Mouse (Mus musculus) erythroblast, adult 5-6 weeks (primary cell): ENCODE measurements around the gene Srrt. TPM values are rescaled to one million over a fixed set of nuclear protein-coding genes. Genes with fewer than 3 reads are reported as not detected.

Source experiments
- ATAC-seq: replicated peaks from 2 replicates; pipeline ENCODE4 v1.8.0; 2016; ENCODE audit warnings: moderate number of reproducible peaks, mild to moderate bottlenecking, moderate TSS enrichment, inconsistent platforms; ENCODE audit not compliant: poor library complexity, low FRiP score, severe bottlenecking
- total RNA-seq, 2 experiments: library from RNA; stranded (forward) in 1 of 2; stranded (reverse) in 1 of 2; fragments of 150-400 nt in 1 of 2; fragments of 200-764, 138-1000 nt in 1 of 2; gene quantifications; 2 replicates each; pipeline versions ENCODE4 v1.2.3 to v1.2.4; 2015 to 2017; ENCODE audit warnings: low replicate concordance in 2 of 2

Gene Srrt
- total RNA-seq, 2 experiments from 2014 or later = 85.7 to 227 TPM

DNA sequence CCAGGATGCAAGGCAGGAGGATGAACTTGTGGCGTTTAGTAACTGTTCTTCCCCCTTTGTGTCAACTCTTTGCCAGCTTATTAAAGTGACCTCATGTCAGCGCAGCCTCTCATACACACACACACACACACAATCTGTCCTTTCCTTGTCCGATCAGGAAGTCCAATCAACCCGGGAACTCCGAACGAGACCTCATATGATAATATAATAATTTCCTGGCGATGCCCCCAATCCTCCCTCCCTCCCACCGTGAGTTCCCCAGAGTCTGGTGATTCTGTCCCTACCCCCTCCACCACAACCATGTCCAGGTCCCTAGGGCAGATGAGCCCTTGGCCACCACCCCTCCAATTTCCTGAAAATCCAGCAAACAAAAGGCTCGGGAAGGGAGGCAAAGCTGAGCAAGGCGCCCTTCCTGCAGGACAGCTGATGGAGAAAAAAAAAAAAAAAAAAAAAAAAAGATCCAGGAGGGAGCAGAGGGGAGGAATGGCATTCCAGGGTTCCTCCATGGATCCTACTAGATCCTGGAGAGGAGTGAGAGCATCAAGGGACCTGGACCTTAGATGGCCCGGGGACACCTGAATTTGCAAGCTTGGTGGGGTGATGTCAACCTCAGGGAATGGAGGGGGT is 31.3 kb upstream of the Srrt start:
- no peak for ATAC-seq

GRCm38 (mm10) chr5:137338256-137338655 is 30.8 kb upstream of the Srrt start:
- ATAC-seq = peak; percentile 90

- no peak for ATAC-seq
Observed at GRCm38 (mm10) chr5:137337190-137337589, 29.7 kb upstream of the Srrt start.

DNA sequence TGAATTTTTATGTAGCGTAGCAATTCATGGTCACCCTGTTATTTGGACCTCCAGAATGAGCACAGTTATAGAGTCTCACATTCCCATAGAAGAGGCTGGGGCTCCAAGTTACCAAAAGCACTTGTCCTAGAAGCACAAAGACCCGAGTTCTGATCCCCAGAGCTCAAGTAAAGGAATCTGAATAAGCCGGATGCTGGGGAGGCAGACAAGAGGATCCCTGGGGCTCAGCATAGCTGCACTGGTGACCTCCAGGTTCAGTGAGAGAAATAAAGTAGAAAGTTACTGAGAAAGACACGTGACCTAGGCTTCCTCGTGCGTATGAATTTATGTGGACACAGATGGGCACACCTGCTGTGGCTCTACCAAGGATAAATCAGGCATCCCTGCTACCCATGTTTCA is 27.6 kb upstream of the Srrt start:
- ATAC-seq = no peak

- ATAC-seq = no peak
Observed at GRCm38 (mm10) chr5:137334317-137334716, 26.8 kb upstream of the Srrt start.

DNA sequence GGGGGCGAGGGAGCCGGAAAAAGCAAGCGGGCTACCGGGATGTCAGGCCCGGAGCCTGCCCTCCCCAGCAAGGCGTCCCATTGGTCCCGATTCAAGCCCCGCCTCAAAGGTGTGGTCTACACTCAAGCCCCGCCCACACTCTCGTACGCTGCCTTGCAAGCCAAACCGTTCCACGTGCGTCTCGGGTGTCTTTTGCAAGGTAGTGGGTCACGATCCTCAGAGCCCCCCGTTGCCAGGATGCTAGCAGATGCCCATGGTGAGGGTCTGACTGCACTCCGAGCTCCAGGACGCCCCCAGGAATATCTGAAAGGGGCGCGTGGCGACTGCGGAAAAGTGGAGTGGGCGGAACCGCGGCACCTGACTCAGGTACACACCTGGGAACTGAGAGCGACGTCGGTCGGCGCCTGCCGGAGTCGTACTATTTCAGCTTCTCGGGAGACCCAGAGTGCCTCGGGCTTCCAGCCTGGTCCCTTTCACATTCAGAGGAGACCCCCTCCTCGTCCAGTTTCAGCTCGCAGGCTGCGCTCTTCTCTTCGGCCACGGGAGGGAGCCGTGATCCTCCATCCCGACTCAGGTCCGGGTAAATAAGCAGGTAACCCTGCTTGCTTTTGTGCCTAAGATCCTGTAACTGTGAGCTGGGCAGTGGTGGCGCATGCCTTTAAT is 26.2 kb upstream of the Srrt start, which contains the start of gene Slc12a9:
TSS of gene Slc12a9 (minus strand) at position 86 of the 663 bp plus-strand sequence.
- peak; percentile 89 for ATAC-seq

DNA sequence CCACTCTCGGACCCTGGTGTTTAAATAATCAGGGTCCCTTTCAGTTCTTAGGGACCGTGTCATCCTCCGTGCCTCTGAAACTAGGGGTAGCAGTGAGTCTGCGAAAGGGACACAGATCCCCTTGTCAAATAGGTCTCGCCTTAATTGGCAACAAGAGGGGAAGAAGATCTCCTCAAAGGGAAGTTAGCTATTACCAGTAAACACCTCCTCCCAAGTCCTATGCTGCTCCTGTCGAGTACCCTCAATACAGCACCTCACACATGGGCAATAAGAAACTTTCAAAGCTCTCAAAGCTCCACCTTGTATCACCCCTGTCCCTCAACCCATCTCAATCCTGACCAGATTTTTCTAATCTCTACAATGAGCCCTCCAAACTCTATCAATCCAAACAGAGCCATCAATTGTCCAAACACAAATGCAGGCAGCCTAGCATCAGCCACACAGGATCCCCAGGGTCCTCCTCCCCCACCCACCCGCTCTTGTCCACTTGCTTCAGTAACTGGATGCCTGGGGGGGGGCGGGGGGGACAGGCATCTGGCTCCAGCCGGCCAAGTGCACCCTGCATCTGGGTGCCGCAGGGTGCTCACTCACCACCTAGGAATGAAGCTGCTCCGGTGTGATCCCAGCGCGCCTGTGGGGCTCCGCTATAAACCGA is 25.5 kb upstream of the Srrt start:
- no peak for ATAC-seq

DNA sequence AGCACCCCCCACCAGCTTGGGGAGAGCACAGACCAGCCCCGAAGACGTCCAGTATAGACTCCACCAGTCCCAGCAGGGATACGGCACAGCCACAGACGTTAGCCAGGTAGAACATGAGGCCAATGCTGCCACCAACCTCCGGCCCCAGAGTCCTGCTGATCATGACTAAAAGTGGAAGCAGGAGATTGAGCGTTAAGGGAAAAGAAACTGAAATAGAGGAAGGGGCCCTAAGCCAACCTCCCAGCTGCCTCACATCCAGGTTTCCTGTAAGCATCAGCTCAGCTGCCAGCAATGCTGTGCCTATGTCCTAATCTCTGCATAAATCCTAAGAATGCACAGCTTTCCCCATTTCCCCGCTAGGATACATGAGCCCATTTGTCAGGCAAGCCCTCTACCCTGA is 23.4 kb upstream of the Srrt start:
- no peak for ATAC-seq

GRCm38 (mm10) chr5:137320996-137321395 is 13.5 kb upstream of the Srrt start:
- ATAC-seq = no peak

- no peak for ATAC-seq
Observed at GRCm38 (mm10) chr5:137318570-137318969, 11.1 kb upstream of the Srrt start.

DNA sequence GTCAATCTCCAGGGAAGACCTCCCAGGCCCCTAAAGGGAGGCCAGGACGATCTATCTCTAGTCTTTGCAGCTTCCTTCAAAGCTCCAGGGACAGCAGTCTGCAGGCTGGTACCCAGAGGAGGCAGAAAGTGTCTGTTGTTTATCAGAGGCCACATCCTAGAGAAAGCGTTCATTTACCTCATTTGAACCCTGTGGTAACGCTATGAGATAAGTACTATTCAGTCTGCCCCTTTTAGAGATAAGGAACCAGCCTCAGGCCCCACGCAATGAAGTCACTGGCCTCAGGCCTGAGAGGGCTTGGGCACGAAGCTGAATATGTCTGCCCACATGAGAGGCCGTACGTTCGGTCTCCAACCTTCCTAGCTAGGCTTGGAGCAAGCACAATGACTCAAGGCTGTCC is 9.9 kb upstream of the Srrt start:
- 0 out of 2 replicates have a peak, but pooled peaks have one; percentile 21 for ATAC-seq

DNA sequence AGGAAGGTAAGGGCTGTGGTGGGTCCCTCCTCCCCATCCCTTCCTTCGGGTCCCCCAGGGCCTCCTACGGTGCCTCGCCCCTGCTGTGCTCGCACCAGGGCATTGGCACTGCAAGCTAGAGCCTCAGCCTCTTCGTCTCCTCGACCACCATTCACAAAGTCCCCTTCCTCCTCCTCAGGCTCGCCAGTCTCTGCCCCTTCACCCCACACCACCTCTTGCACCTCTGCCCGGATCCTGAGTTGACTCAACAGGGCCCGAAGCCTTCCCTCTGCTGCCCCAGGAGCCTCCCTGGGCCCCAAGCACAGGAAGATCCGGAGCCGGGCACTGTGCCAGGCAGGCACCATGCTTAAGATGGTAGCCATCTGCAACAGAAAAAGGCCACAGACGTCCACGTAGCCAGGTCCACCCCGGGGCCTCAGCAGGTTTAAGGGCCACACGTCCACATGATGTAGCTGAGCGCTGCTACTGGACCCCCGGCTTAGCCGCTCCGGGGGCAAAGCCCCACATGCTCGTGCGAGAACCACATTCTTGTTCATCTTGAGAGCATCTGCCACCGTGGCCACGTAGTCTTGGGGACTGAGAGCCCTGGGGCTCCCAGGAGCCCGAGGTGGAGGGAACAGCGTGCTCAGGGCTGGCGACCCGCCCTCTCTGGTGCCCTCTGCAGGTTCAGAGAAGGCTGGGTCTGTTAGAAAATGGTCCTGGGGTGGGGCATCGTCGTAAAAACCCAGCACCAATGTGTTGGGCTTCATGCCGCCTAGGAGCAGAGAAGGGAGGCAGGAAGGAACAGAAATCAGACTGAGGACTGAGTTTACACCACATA is 7.8 kb upstream of the Srrt start:
- peak; percentile 73 for ATAC-seq

- peak; percentile 32; the same call in 1 of the 2 replicates for ATAC-seq
Observed at GRCm38 (mm10) chr5:137314193-137315083, 7.0 kb upstream of the Srrt start, which contains the start of gene Trip6. Gene Trip6, minus strand, starts transcription at chr5:137314404.

DNA sequence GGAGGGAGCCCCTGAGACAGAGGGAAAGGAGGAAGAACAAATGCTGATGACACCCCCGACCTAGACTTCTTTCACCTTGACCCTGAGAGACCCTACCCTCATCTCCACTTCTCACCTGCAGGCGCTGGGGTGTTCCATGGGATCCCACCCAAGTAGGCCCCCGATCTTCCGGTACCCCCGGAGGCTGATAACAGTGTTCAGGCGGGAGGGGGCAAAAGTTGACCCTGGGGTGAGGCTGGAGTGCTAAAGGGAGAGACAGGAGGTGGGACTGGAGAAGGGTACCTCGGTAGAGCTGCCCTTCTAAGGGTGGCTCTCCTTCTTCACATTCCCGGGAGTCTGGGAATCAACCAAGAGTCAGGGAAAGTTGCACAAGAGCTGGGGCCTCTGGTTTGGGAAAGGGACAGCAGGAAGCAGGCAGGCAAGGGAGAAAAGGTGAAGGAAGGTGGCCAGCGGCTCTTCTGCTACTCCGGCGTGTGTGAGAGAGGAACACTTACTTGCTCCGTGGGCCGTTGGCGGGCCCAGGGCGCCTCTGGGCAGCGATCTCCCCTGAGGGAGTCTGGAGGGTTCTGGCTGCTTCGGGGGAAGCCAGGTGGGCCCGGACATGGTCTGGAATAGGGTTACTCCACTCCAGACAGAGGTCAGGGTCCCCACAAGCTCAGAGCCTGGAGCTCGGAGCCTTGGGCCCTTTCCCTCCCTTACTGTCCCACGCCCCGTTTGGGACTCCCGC is 6.2 kb upstream of the Srrt start:
- 0 out of 2 replicates have a peak, but pooled peaks have one; percentile 6 for ATAC-seq

DNA sequence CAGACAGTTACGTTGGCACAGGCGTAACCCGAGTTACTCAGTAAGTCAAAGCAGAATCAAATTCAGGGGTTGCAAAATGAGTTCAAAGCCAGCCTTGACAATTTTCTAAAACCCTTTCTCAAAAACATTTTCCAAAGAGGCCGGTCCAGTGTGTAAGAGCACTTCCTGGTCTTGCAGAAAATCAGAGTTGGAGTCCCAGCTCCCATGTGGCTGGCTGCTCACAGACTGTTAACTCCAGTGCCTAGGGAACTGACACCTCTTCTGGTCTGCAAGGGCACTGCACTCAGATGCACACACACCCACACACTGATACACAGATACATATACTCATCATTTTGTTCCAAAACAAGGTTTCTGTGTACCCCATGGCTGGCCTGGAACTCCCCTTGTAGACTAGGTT is 882 bp upstream of the Srrt start:
- ATAC-seq = no peak

DNA sequence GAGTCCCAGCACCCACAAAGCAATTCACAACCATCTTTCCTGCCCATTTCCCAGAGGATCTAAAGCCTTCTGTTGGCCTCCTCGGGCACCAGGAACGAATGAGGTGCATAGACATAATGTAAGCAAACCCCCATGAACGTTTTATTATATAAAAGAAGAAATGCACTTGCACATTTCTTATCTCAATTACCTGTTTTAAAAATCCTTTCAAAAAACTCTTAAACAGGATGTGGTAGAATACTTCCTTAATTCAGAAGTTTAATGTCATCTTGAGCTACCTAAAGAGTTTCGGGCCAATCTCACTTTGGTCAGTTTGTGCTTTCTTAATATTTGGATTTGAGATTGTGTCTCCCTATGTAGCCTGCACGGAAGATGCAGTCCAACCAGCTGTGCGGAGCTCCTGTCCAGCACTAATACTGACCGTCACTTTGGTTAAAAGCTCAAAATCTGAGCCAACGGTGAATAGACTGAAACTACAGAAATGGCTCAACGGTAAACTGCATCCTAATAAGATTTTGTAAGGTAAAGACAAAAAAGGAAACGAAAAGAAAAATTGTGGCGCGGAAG is 952 bp downstream of the Srrt start:
- no peak for ATAC-seq

DNA sequence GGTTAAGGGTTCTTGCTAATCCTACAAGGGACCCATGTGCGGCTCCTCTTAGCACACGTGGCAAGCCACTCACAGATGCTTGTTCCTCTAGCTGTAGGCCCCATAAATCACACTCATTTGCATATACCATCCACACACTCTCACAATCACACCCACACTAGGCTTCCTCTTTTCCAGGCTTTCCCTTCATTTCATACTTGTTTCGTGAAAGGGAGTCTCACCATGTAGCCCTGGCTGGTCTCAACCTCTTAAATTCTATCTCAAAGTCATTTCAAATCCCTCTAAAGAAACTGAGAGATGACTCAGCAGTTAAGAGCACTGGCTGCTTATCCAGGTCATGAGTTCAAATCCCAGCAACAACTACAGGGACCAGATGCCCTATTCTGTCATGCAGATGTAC is 1.7 kb downstream of the Srrt start:
- no peak for ATAC-seq

GRCm38 (mm10) chr5:137304816-137305215 is 2.7 kb downstream of the Srrt start:
- ATAC-seq = no peak
